18 mouse cellular contexts compared by ENCODE assay signal in genomic region chr5:28262070-28262469, GRCm38 (mm10). TPM values are rescaled to one million over a fixed set of nuclear protein-coding genes. Genes with fewer than 3 reads are reported as not detected.
"Had no signal": no experiment of that assay in that cellular context is flagged by ENCODE, and none has a peak within 500 bp of the region (broad histone marks: within the 10 kb centered on the region; RNA-seq: fewer than 3 reads in every experiment).

No protein-coding gene starts in this region.

- DNase-seq: kidney, adult 9 months; kidney, postnatal 14 days; kidney, postnatal 4 days; liver, postnatal 0 days; lung, embryonic 14.5 days; lung, postnatal 14 days; lung, postnatal 4 days; midbrain, embryonic 14.5 days; thymus, postnatal 25 days had no signal

- H3K27ac ChIP-seq: liver, embryonic 14.5 days had no signal

- H3K4me2 ChIP-seq: liver, embryonic 11.5 days; lung, embryonic 14.5 days; midbrain, embryonic 11.5 days had no signal

- ATAC-seq: liver, postnatal 0 days had no signal

- H3K9ac ChIP-seq: liver, embryonic 14.5 days; liver, postnatal 0 days; lung, embryonic 14.5 days had no signal

RNA-seq across cellular contexts. Expression of gene Cnpy1, which starts 16.5 kb away (rescaled TPM):
- total RNA-seq: left cerebral cortex, postnatal 25 days; megakaryocyte progenitor cell, adult 5-6 weeks; megakaryocyte-erythroid progenitor cell, adult 5-6 weeks had no signal
- polyA plus RNA-seq: limb, embryonic 11.5 days; liver, postnatal 0 days; spleen, adult 2 months; thymus, postnatal 0 days had no signal
